Mouse (Mus musculus): ENCODE data around the gene Asphd2. TPM values are rescaled to one million over a fixed set of nuclear protein-coding genes. Genes with fewer than 3 reads are reported as not detected.

Asphd2 gene
- polyA plus RNA-seq, 1 experiment from 2014 or later: 20.3 TPM

- Histone ChIP-seq H3K27ac (replicated peaks; ENCODE audit: low read depth, low read length) (peak within 1 kb of the TSS; percentile 58; the same call in 1 of the 2 replicates), H3K4me2 (ENCODE audit: low read depth, low read length) (peak within 1 kb of the TSS; percentile 73), H3K9me3 (ENCODE audit: control insufficient read depth, low read length) (no peaks in the 10 kb centered on the region), H3K4me1 (ENCODE audit: control insufficient read depth, insufficient read depth, low read length) (0 out of 2 replicates have a peak, but pooled peaks cover 6% of the 10 kb centered on the region), H3K4me3 (ENCODE audit: low read depth, low read length) (peak within 1 kb of the TSS; percentile 87), H3K36me3 (ENCODE audit: control insufficient read depth, insufficient read depth, low read length) (peaks cover 32% of the 10 kb centered on the region), H3K9ac (ENCODE audit: low read depth, low read length) (peak within 1 kb of the TSS; percentile 91), H3K27me3 (replicated peaks; ENCODE audit: control insufficient read depth, insufficient read depth, low read length) (no peaks in the 10 kb centered on the region)
- WGBS: 5% methylated on average over 21 of the region's 64 CpGs
- ATAC-seq (ENCODE audit: low read depth): peak; percentile 73
- peak; percentile 79 for DNase-seq (ENCODE audit: low spot score)
These were observed 52.0 kb downstream of the Asphd2 start, which contains the start of the genes Srrd and Hps4 for GRCm38 (mm10) chr5:112342463-112343204. Gene Srrd, minus strand, starts transcription at chr5:112343040. Gene Hps4, plus strand, starts transcription at chr5:112343083.

GRCm38 (mm10) chr5:112339215-112339614, 55.5 kb downstream of the Asphd2 start:
- H3K9me3 ChIP-seq (ENCODE audit: control insufficient read depth, low read length): no peaks in the 10 kb centered on the region
- 51% methylated on average over 7 of the region's 7 CpGs for WGBS
- H3K27me3 ChIP-seq (replicated peaks; ENCODE audit: control insufficient read depth, insufficient read depth, low read length): no peaks in the 10 kb centered on the region
- ATAC-seq (ENCODE audit: low read depth) (no peak), DNase-seq (ENCODE audit: low spot score) (peak; percentile 12)
- H3K4me2 ChIP-seq (ENCODE audit: low read depth, low read length): no peak overlapping the region
- no peak overlapping the region for H3K27ac ChIP-seq (replicated peaks; ENCODE audit: low read depth, low read length)
- no peak overlapping the region for H3K4me3 ChIP-seq (ENCODE audit: low read depth, low read length)
- 0 out of 2 replicates have a peak, but pooled peaks cover 6% of the 10 kb centered on the region for H3K4me1 ChIP-seq (ENCODE audit: control insufficient read depth, insufficient read depth, low read length)
- no peak overlapping the region for H3K9ac ChIP-seq (ENCODE audit: low read depth, low read length)
- H3K36me3 ChIP-seq (ENCODE audit: control insufficient read depth, insufficient read depth, low read length): peaks cover 52% of the 10 kb centered on the region

- Histone ChIP-seq H3K27me3 (replicated peaks; ENCODE audit: control insufficient read depth, insufficient read depth, low read length) (no peaks in the 10 kb centered on the region), H3K36me3 (ENCODE audit: control insufficient read depth, insufficient read depth, low read length) (peaks cover 74% of the 10 kb centered on the region), H3K27ac (replicated peaks; ENCODE audit: low read depth, low read length) (no peak overlapping the region), H3K4me1 (ENCODE audit: control insufficient read depth, insufficient read depth, low read length) (0 out of 2 replicates have a peak, but pooled peaks cover 3% of the 10 kb centered on the region), H3K9me3 (ENCODE audit: control insufficient read depth, low read length) (no peaks in the 10 kb centered on the region), H3K4me3 (ENCODE audit: low read depth, low read length) (no peak overlapping the region), H3K9ac (ENCODE audit: low read depth, low read length) (no peak overlapping the region), H3K4me2 (ENCODE audit: low read depth, low read length) (no peak overlapping the region)
- DNase-seq (ENCODE audit: low spot score): no peak
- 93% methylated on average over 22 of the region's 22 CpGs for WGBS
- ATAC-seq (ENCODE audit: low read depth): no peak
These were observed 57.7 kb downstream of the Asphd2 start for GRCm38 (mm10) chr5:112337004-112337403.

GRCm38 (mm10) chr5:112335473-112335872, 59.2 kb downstream of the Asphd2 start:
- WGBS: 19% methylated on average over 2 of the region's 2 CpGs
- H3K27me3 ChIP-seq (replicated peaks; ENCODE audit: control insufficient read depth, insufficient read depth, low read length): no peaks in the 10 kb centered on the region
- no peaks in the 10 kb centered on the region for H3K9me3 ChIP-seq (ENCODE audit: control insufficient read depth, low read length)
- DNase-seq (ENCODE audit: low spot score) (peak; percentile 32), ATAC-seq (ENCODE audit: low read depth) (0 out of 2 replicates have a peak, but pooled peaks have one; percentile 31)
- peaks cover 90% of the 10 kb centered on the region for H3K36me3 ChIP-seq (ENCODE audit: control insufficient read depth, insufficient read depth, low read length)
- no peak overlapping the region for H3K9ac ChIP-seq (ENCODE audit: low read depth, low read length)
- H3K4me2 ChIP-seq (ENCODE audit: low read depth, low read length): no peak overlapping the region
- no peak overlapping the region for H3K4me3 ChIP-seq (ENCODE audit: low read depth, low read length)
- H3K4me1 ChIP-seq (ENCODE audit: control insufficient read depth, insufficient read depth, low read length): no peaks in the 10 kb centered on the region
- no peak overlapping the region for H3K27ac ChIP-seq (replicated peaks; ENCODE audit: low read depth, low read length)

Other genes starting within 250 kb of the Asphd2 start
- gene Cryba4, start 142.3 kb downstream of the Asphd2 start, polyA plus RNA-seq (2014; fragmentation: Nextera tagmentation; extraction: Ambion mirVana): 2.7 and 2.8 TPM in 2 replicates
- 1.8 and 3.2 TPM in 2 replicates for gene Crybb1, start 139.1 kb downstream of the Asphd2 start, polyA plus RNA-seq (2014; fragmentation: Nextera tagmentation; extraction: Ambion mirVana)
- gene Tpst2, start 118.2 kb downstream of the Asphd2 start, polyA plus RNA-seq (2014; fragmentation: Nextera tagmentation; extraction: Ambion mirVana): 46.9 and 50.6 TPM in 2 replicates
- 23.1 and 23.2 TPM in 2 replicates for gene Tfip11, start 68.5 kb downstream of the Asphd2 start, polyA plus RNA-seq (2014; fragmentation: Nextera tagmentation; extraction: Ambion mirVana)
- 30.3 and 34.3 TPM in 2 replicates for gene Srrd, start 51.8 kb downstream of the Asphd2 start, polyA plus RNA-seq (2014; fragmentation: Nextera tagmentation; extraction: Ambion mirVana)
- gene Hps4, start 51.8 kb downstream of the Asphd2 start, polyA plus RNA-seq (2014; fragmentation: Nextera tagmentation; extraction: Ambion mirVana): 31.1 and 31.6 TPM in 2 replicates
- 0.09 and 0.13 TPM in 2 replicates for gene Gm6583, start 38.8 kb downstream of the Asphd2 start, polyA plus RNA-seq (2014; fragmentation: Nextera tagmentation; extraction: Ambion mirVana)
- not detected in 2 replicates for gene Gm6588, start 54.6 kb upstream of the Asphd2 start, polyA plus RNA-seq (2014; fragmentation: Nextera tagmentation; extraction: Ambion mirVana)
- 0.82 and 1.2 TPM in 2 replicates for gene Sez6l, start 182.3 kb upstream of the Asphd2 start, polyA plus RNA-seq (2014; fragmentation: Nextera tagmentation; extraction: Ambion mirVana)